Mouse (Mus musculus) inflammation-experienced regulatory T-cells (primary cell): ENCODE data around the gene Csrp2. TPM values are rescaled to one million over a fixed set of nuclear protein-coding genes. Genes with fewer than 3 reads are reported as not detected.

Experiments
- polyA plus RNA-seq, 2 experiments: library from polyadenylated mRNA; unstranded; fragments of 100-300 nt; shearing (Covaris generic); gene quantifications; one replicate each; pipeline ENCODE4 v1.2.1; 2017

Csrp2 gene
- polyA plus RNA-seq, result 1 to 10 TPM in 1 of 2 experiments, not detected in 1; 4.2 TPM

GRCm38 (mm10) chr10:110919531-110920343 is at the start of gene Csrp2:
Gene Csrp2, plus strand, starts transcription at chr10:110919789.

Other genes starting within 250 kb of the Csrp2 start
- 1 to 10 TPM in 1 of 2 experiments, under 1 TPM in 1; 0.63 to 1.2 TPM for gene E2f7, start 174.3 kb upstream of the Csrp2 start, polyA plus RNA-seq
- 10 to 100 TPM; 28.7 to 30.7 TPM for gene Zdhhc17, start 90.4 kb downstream of the Csrp2 start, polyA plus RNA-seq
- 10 to 100 TPM; 36.9 to 39.2 TPM for gene Osbpl8, start 245.0 kb downstream of the Csrp2 start, polyA plus RNA-seq